Mouse (Mus musculus) lung, adult 2 months (tissue): Measurements from ENCODE around the gene Pomp. TPM values are rescaled to one million over a fixed set of nuclear protein-coding genes. Genes with fewer than 3 reads are reported as not detected.

Experiments used
- DNase-seq: peaks from one replicate; pipeline ENCODE4 v3.0.0; 2022
- H3K4me1 ChIP-seq: fragments of 200-500 bp; 2 replicates; pipeline ENCODE4 v1.6.1; 2011; ENCODE audit warnings: low read length; ENCODE audit not compliant: control insufficient read depth, insufficient read depth
- H3K4me3 ChIP-seq: fragments of 200-500 bp; replicated peaks from 2 replicates; pipeline ENCODE3; 2011; ENCODE audit warnings: low read depth, mild to moderate bottlenecking, control low read depth, low read length; ENCODE audit errors: extremely low read depth
- CTCF ChIP-seq: fragments of 200-500 bp; IDR thresholded peaks from 2 replicates; pipeline ENCODE4 v1.5.1; 2011; ENCODE audit warnings: mild to moderate bottlenecking, low read length, control low read depth; ENCODE audit not compliant: insufficient read depth
- POLR2A ChIP-seq: fragments of 200-500 bp; IDR thresholded peaks from 2 replicates; pipeline ENCODE4 v1.6.1; 2011; ENCODE audit warnings: low read depth, mild to moderate bottlenecking, control low read depth, low read length, borderline replicate concordance; ENCODE audit errors: extremely low read depth
- WGBS: fragments of 180-500 bp; shearing (Covaris S2); methylation state at CpG from one replicate; pipeline ENCODE4 v1.1.7; 2018; 5-methylcytosine and 5-hydroxymethylcytosine counted together
- polyA plus RNA-seq: library from polyadenylated mRNA; depleted of rRNA; stranded (reverse); fragments of >200 nt; gene quantifications from 2 replicates; pipeline ENCODE4 v1.2.3, GENCODE M21; 2012

Pomp gene
- polyA plus RNA-seq, 1 experiment: 47.1 TPM

DNA sequence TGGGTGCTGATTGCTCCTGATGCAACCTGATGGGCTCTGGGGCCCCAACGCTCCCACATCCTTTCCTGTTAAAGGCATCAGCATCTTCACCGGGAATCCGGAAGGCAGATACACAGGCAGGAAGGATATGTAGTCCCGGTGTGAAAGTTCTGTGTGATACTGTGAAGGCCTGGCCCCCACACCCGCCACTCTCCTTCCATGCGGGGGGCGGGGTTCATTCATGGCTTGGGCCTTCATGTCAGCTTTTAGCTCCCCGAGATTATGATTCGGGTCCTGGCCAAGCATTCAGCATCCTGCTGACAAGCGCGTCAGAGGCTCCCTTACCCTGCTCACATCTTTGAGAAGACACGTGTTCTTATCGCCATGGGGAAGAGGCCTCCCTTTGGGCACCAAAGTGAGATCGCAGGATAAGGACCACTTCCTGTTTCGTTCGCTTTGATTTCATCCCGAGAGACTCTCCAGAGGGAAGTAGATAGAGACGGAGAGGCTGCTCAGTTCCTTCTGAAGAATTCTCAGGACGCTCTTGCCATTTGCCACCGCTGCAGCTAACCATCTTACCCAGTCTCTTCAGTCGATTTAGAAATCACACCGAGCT, 34.8 kb upstream of the Pomp start:
- DNase-seq: no peak
- H3K4me3 ChIP-seq: no peak overlapping the region
- WGBS: 15% methylated on average over 22 of the region's 22 CpGs
- TF ChIP-seq POLR2A (no peak), CTCF (no peak)
- no peaks in the 10 kb centered on the region; the same call in 1 of the 2 replicates for H3K4me1 ChIP-seq

DNA sequence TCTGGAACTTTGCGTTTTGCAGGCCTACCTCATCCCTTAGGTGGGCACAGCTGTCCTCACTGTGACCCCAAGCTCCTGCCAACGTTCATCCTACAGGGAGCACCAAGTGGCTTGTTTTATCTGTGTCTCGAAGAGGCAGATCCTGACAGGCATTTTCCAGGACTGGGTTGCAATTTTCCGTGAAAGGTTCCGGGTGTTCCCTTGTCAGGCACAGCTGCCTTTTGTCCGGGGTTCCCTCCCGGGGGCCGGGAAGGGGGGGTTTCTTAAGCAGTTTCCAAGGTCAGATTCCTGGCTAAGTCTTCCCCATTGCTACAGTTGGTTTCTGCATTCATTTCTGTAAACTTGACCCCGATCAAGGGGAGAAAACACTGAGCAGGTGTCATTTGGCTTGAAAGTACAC, 34.2 kb upstream of the Pomp start:
- DNase-seq: no peak
- TF ChIP-seq CTCF (no peak), POLR2A (no peak)
- H3K4me3 ChIP-seq: no peak overlapping the region

DNA sequence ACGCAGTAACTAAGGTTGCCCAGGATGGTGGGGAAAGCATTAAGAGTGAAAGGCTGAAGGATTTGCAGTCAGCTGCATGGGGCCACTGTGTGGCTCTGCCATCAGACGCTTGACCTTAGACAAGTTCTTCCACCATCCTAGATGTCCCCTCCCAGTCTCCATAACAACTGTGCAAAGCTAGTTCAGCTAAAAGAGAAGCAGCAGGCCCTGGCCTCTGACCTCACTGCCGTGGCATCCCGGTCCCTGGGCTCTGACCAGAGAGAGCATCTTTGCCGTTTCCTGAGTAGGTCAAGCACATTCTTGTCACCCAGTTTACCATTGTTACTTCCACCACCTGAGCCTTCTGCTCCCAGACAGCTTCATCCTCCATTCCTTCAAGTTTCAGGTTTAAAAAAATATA, 33.7 kb upstream of the Pomp start:
- TF ChIP-seq POLR2A (no peak), CTCF (no peak)
- Histone ChIP-seq H3K4me3 (no peak overlapping the region), H3K4me1 (no peaks in the 10 kb centered on the region; the same call in 1 of the 2 replicates)
- 64% methylated on average over 5 of the region's 5 CpGs for WGBS
- no peak for DNase-seq

More for the DNA sequence above, 34.2 kb upstream of the Pomp start:
- 48% methylated on average over 9 of the region's 9 CpGs for WGBS
- H3K4me1 ChIP-seq: no peaks in the 10 kb centered on the region; the same call in 1 of the 2 replicates

DNA sequence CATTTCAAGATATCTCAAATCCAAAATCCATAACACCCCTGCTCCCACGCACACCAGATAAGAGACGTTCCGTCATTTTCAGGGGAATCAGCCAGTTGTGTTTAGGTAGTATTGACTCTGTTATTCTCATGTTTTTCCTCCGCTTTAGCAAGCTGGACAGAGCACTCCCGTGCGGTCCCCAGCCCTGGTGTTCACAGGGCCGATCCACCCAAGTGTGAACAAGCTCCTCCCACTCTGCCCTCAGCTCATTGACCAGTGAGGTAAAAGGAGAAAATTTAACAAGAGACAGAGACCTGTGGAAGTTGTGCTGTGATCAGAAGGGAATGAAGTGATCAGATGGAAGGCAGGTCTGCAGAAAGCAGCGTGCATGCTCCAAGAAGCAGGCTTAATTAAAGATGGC, 31.4 kb upstream of the Pomp start:
- no peak for DNase-seq
- H3K4me1 ChIP-seq: peaks cover 2% of the 10 kb centered on the region; the same call in 1 of the 2 replicates
- H3K4me3 ChIP-seq: no peak overlapping the region
- WGBS: 85% methylated on average over 8 of the region's 8 CpGs
- TF ChIP-seq CTCF: no peak
- no peak for TF ChIP-seq POLR2A

DNA sequence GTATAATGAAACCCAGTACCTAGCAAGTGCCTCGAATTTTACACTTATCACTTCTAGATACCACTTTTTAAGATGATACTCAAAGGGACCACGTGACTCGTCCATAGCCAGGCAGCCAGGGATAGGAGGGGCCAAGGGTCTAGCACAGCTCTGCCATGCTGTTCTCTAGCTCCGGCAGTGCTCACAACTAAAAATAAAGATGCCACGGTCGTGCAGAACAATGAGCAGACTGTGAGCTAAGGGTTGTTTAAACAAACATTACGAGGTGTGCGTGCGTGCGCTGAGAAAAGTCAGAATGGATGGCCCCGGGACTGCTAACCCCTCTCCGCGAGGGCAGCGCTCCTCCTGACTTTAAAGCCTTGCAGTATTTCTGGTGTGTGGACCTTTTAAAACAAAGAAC, 27.4 kb upstream of the Pomp start:
- DNase-seq: no peak
- no peak overlapping the region for H3K4me3 ChIP-seq

DNA sequence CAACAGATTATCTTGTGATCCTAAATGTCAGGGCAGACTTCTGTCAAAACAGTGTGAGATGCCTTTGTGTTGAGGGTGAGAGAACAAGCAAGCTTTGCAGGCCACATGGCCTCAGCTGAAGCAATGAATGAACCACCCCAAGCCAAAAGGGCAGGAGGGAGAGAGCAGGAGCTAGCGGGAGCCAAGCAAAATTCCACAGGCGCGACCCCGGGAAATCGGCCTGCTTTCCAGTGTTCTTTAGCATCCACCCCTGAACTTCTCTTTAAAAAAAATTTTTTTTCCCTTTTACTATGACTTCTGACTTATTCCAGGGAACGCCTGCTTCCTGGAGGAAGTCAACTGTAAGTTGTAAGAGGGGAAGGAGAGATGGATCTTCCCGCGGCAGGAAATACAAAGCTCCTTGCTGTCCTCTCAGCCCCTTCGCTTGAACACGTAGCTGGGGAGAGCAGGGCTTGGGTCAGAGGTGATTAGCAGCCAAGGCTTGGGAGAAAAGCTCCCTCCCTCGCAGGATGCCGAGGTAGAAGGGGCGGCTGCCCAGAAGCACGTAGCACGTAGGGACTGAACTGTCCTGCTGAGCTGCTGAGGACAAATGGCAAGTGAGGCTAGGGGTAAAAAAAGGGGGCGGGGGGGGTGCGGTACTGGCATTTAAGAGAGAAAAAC, 25.3 kb upstream of the Pomp start:
- no peak for DNase-seq
- Histone ChIP-seq H3K4me1 (peaks cover 2% of the 10 kb centered on the region; the same call in 1 of the 2 replicates), H3K4me3 (no peak overlapping the region)
- TF ChIP-seq POLR2A: no peak
- no peak for TF ChIP-seq CTCF
- WGBS: 25% methylated on average over 17 of the region's 17 CpGs

More for the DNA sequence above, 27.4 kb upstream of the Pomp start:
- WGBS: 15% methylated on average over 14 of the region's 14 CpGs
- no peak for TF ChIP-seq POLR2A
- no peak for TF ChIP-seq CTCF
- H3K4me1 ChIP-seq: peaks cover 2% of the 10 kb centered on the region; the same call in 1 of the 2 replicates

DNA sequence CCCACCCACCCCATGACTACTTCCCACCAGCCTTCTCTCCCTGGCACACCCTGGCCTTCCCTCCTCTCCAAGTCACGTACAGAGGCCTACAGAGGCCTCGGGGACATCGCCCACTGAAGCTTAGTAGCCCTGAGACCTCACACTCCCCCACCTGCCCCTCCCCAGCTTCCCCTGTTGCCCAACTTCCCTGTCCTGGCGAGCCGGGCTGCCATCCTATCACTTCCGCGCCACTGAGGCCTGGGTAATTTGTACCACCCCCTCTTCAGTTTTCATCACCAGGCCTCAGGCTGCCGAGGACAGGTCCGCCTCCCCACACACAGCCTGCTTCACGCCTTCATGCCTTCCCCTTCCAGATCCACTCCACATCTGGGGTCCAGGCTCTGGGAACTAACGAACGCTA, 20.8 kb upstream of the Pomp start:
- no peak for DNase-seq

DNA sequence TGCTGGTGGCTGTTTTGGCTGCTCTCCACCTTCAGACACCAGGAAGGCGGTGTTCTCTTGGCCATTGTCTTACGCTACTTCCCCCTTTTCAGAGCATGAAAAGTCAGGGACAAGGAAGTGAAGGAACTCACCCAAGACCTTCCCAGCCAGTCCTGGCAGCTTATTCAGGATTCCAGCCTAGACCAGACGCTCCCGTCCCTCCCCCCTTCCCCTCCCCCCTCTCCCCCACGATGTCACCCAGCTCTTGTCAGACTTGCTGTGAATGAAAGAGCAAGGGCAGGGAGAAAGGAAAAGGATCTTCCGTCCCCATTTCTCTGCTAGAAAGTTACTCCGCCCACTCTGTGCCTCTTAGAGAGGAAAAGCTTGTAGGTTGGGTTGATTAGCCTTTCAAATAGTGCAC, 16.9 kb upstream of the Pomp start:
- no peak for DNase-seq
- Histone ChIP-seq H3K4me1 (no peaks in the 10 kb centered on the region), H3K4me3 (no peak overlapping the region)
- WGBS: 45% methylated on average over 7 of the region's 7 CpGs
- TF ChIP-seq CTCF (no peak), POLR2A (no peak)

More for the DNA sequence above, 20.8 kb upstream of the Pomp start:
- TF ChIP-seq CTCF (no peak), POLR2A (no peak)
- Histone ChIP-seq H3K4me1 (no peaks in the 10 kb centered on the region), H3K4me3 (no peak overlapping the region)
- 76% methylated on average over 12 of the region's 12 CpGs for WGBS

DNA sequence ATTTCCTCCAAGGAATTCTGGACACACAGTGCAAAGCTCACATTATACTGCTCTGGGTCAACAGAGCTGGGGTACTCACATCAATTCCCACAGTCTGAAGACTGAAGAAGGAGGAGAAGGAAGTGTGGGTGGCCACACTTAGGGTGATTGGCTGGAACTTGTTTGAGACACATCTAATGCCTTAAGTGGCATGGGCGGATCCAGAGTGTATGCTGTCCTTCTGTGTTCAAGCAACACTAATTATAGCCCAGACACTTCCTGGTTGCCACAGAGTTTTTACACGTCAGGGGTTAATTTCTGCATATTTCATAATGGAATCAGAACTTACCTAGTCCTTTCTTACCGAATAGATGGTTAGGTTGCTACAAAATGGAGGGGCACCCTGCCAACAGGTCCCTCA, 14.9 kb upstream of the Pomp start:
- H3K4me3 ChIP-seq: no peak overlapping the region
- WGBS: 56% methylated on average over 3 of the region's 3 CpGs
- no peak for TF ChIP-seq CTCF
- no peak for TF ChIP-seq POLR2A
- no peak for DNase-seq
- H3K4me1 ChIP-seq: no peaks in the 10 kb centered on the region

DNA sequence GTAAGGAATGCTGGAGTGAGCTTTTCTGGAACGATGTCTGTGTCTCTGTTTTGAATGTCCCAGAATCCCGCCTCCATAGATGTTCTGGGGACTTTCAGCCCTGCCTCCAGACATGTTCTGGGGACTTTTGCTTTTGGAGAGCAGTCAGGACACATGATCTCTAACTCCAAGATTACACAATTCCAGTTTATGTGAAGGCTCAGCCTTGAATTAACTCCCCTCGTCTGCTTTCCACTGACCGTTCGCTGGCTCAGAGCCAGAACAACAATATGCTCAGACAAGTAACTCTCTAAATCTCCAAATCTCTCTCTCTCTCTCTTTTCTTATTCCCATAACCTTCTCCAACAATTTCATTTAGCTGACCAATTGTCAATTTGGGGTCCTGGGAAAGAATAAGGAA, 12.9 kb upstream of the Pomp start:
- TF ChIP-seq POLR2A (no peak), CTCF (no peak)

More for the DNA sequence above, 12.9 kb upstream of the Pomp start:
- Histone ChIP-seq H3K4me1 (no peaks in the 10 kb centered on the region), H3K4me3 (no peak overlapping the region)
- no peak for DNase-seq
- WGBS: 50% methylated on average over 5 of the region's 5 CpGs
